Mouse (Mus musculus) gastrocnemius, adult 2 months (tissue): ENCODE data around the gene Arpc4. TPM values are rescaled to one million over a fixed set of nuclear protein-coding genes. Genes with fewer than 3 reads are reported as not detected.

Experiments used
- DNase-seq: peaks from one replicate; pipeline ENCODE4 v3.0.0; 2022
- H3K27ac ChIP-seq: fragments of 200-600 bp; 2 replicates; pipeline ENCODE4 v1.8.1; 2022; ENCODE audit warnings: mild to moderate bottlenecking
- H3K4me3 ChIP-seq: fragments of 200-600 bp; 2 replicates; pipeline ENCODE4 v1.8.1; 2022; ENCODE audit warnings: mild to moderate bottlenecking, moderate library complexity
- CTCF ChIP-seq: fragments of 200-600 bp; IDR thresholded peaks from 2 replicates; pipeline ENCODE4 v1.8.1; 2022; ENCODE audit warnings: antibody characterized with exemption, mild to moderate bottlenecking, moderate library complexity
- intact Hi-C: fragments of 180-260 bp; cut with DNase I; formaldehyde crosslinking; loops from one replicate; pipeline ENCODE4 v1.15.1; 2025
- total RNA-seq, 2 experiments: library from RNA; stranded (reverse); gene quantifications; 2 replicates each; pipeline ENCODE4 v1.2.3; 2021

Gene Arpc4
- total RNA-seq, 2 experiments from 2014 or later: 47.4 to 53.4 TPM

- TF ChIP-seq CTCF: no peak
- intact Hi-C loops: no loop called here
- H3K27ac ChIP-seq: peak overlapping the region; percentile 64
- H3K4me3 ChIP-seq: peak overlapping the region; percentile 75
- peak; percentile 57 for DNase-seq
These were observed 14.6 kb downstream of the Arpc4 start for GRCm38 (mm10) chr6:113392387-113393071.

GRCm38 (mm10) chr6:113393951-113394350 lies 16.0 kb downstream of the Arpc4 start:
- intact Hi-C loops: no loop called here
- no peak for TF ChIP-seq CTCF

GRCm38 (mm10) chr6:113394811-113395210 lies 16.9 kb downstream of the Arpc4 start:
- intact Hi-C loops: no loop called here
- DNase-seq: no peak
- Histone ChIP-seq H3K4me3 (no peak overlapping the region), H3K27ac (0 out of 2 replicates have a peak overlapping the region, but pooled peaks have one; percentile 24)
- no peak for TF ChIP-seq CTCF

More at GRCm38 (mm10) chr6:113393951-113394350, 16.0 kb downstream of the Arpc4 start:
- peak overlapping the region; percentile 32 for H3K27ac ChIP-seq
- no peak overlapping the region for H3K4me3 ChIP-seq
- DNase-seq: no peak

GRCm38 (mm10) chr6:113395501-113395900 lies 17.6 kb downstream of the Arpc4 start:
- Histone ChIP-seq H3K27ac (no peak overlapping the region), H3K4me3 (no peak overlapping the region)
- DNase-seq: no peak
- no peak for TF ChIP-seq CTCF
- intact Hi-C loops: no loop called here

- Histone ChIP-seq H3K4me3 (no peak overlapping the region), H3K27ac (no peak overlapping the region)
- intact Hi-C loops: no loop called here
- no peak for DNase-seq
- no peak for TF ChIP-seq CTCF
These were observed 18.5 kb downstream of the Arpc4 start for GRCm38 (mm10) chr6:113396270-113397030.

GRCm38 (mm10) chr6:113402094-113402493 lies 24.2 kb downstream of the Arpc4 start:
- intact Hi-C loops: no loop called here
- Histone ChIP-seq H3K4me3 (no peak overlapping the region), H3K27ac (no peak overlapping the region)
- TF ChIP-seq CTCF: no peak
- DNase-seq: peak; percentile 61

- no peak for DNase-seq
- no peak for TF ChIP-seq CTCF
- Histone ChIP-seq H3K27ac (no peak overlapping the region), H3K4me3 (no peak overlapping the region)
- intact Hi-C loops: no loop called here
These were observed 26.9 kb downstream of the Arpc4 start for GRCm38 (mm10) chr6:113404649-113405448.

GRCm38 (mm10) chr6:113405483-113405882 lies 27.6 kb downstream of the Arpc4 start:
- Histone ChIP-seq H3K4me3 (no peak overlapping the region), H3K27ac (no peak overlapping the region)
- intact Hi-C loops: no loop called here
- DNase-seq: no peak
- no peak for TF ChIP-seq CTCF

GRCm38 (mm10) chr6:113406683-113407082 lies 28.8 kb downstream of the Arpc4 start:
- TF ChIP-seq CTCF: no peak; the same call in 1 of the 2 replicates

GRCm38 (mm10) chr6:113410001-113410400 lies 32.1 kb downstream of the Arpc4 start:
- no peak for DNase-seq

More at GRCm38 (mm10) chr6:113406683-113407082, 28.8 kb downstream of the Arpc4 start:
- no peak overlapping the region for H3K27ac ChIP-seq
- intact Hi-C loops: no loop called here
- no peak overlapping the region for H3K4me3 ChIP-seq
- no peak for DNase-seq

GRCm38 (mm10) chr6:113416416-113416815 lies 38.5 kb downstream of the Arpc4 start:
- no peak overlapping the region for H3K4me3 ChIP-seq
- no peak for TF ChIP-seq CTCF
- DNase-seq: no peak
- intact Hi-C loops: no loop called here
- H3K27ac ChIP-seq: no peak overlapping the region

More at GRCm38 (mm10) chr6:113410001-113410400, 32.1 kb downstream of the Arpc4 start:
- intact Hi-C loops: no loop called here
- no peak for TF ChIP-seq CTCF
- H3K4me3 ChIP-seq: no peak overlapping the region
- no peak overlapping the region for H3K27ac ChIP-seq

- H3K27ac ChIP-seq: peak overlapping the region; percentile 91
- peak overlapping the region; percentile 91 for H3K4me3 ChIP-seq
- peak; percentile 39 for DNase-seq
- intact Hi-C loops: no loop called here
- TF ChIP-seq CTCF: no peak
These were observed 40.7 kb downstream of the Arpc4 start for GRCm38 (mm10) chr6:113418441-113419198.
